Comparison of ENCODE assay signal across 17 mouse cellular contexts in genomic region chr9:67810527-67810926, GRCm38 (mm10). TPM values are rescaled to one million over a fixed set of nuclear protein-coding genes. Genes with fewer than 3 reads are reported as not detected.
DNase-seq lines count a peak whose midpoint lies in the region; ATAC-seq and TF ChIP-seq lines count a peak whose summit lies in the region.
"Had no signal": no experiment of that assay in that cellular context is flagged by ENCODE, and none has a peak within 500 bp of the region (broad histone marks: within the 10 kb centered on the region; RNA-seq: fewer than 3 reads in every experiment).

No protein-coding gene starts in this region.

- no peak overlapping the region for H3K27ac ChIP-seq in kidney, embryonic 14.5 days (ENCODE audit: low read depth, low read length)
- no peak overlapping the region for H3K27ac ChIP-seq in testis, adult 2 months (ENCODE audit: control insufficient read depth, insufficient read depth, low read depth, low read length)
- no peak overlapping the region for H3K27ac ChIP-seq in stomach, postnatal 0 days (replicated peaks)
- H3K27ac ChIP-seq: embryonic facial prominence, embryonic 13.5 days; liver, embryonic 13.5 days; midbrain, embryonic 15.5 days had no signal

- no peaks in the 10 kb centered on the region for H3K27me3 ChIP-seq in kidney, embryonic 14.5 days (ENCODE audit: control insufficient read depth, insufficient read depth, low read length)
- no peaks in the 10 kb centered on the region for H3K27me3 ChIP-seq in testis, adult 2 months (ENCODE audit: control insufficient read depth, insufficient read depth, low read length)
- no peaks in the 10 kb centered on the region for H3K27me3 ChIP-seq in stomach, postnatal 0 days (ENCODE audit: control insufficient read depth, insufficient read depth, low read length)
- H3K27me3 ChIP-seq: embryonic facial prominence, embryonic 13.5 days; liver, embryonic 13.5 days; midbrain, embryonic 15.5 days had no signal

- 54% methylated on average over 6 of the region's 6 CpGs for WGBS in kidney, embryonic 14.5 days
- WGBS in stomach, postnatal 0 days = 54% methylated on average over 6 of the region's 6 CpGs

- ATAC-seq in kidney, embryonic 14.5 days (ENCODE audit: low FRiP score, low TSS enrichment) = no peak
- ATAC-seq in stomach, postnatal 0 days (ENCODE audit: low FRiP score, low TSS enrichment) = no peak
- ATAC-seq: midbrain, embryonic 15.5 days had no signal

- no peak for TF ChIP-seq POLR2A in testis, adult 2 months (IDR thresholded peaks at IDR 0.05; ENCODE audit: control insufficient read depth, low read depth, low read length)

- H3K4me2 ChIP-seq in kidney, embryonic 14.5 days (replicated peaks; ENCODE audit: low read depth, low read length) = no peak overlapping the region
- no peak overlapping the region for H3K4me2 ChIP-seq in stomach, postnatal 0 days (replicated peaks; ENCODE audit: low read depth)
- H3K4me2 ChIP-seq: embryonic facial prominence, embryonic 13.5 days; liver, embryonic 13.5 days had no signal

- no peak for TF ChIP-seq EP300 in stomach, postnatal 0 days (optimal IDR thresholded peaks at IDR 0.05)

- TF ChIP-seq CTCF in testis, adult 2 months (IDR thresholded peaks at IDR 0.05; ENCODE audit: control insufficient read depth, insufficient read depth, insufficient replicate concordance, low read depth, low read length) = peak; percentile 8; the same call in 1 of the 2 replicates
- peak; percentile 30; the same call in 1 of the 2 replicates for TF ChIP-seq CTCF in stomach, postnatal 0 days (IDR thresholded peaks at IDR 0.05; ENCODE audit: low read depth)

- no peaks in the 10 kb centered on the region for H3K36me3 ChIP-seq in kidney, embryonic 14.5 days (ENCODE audit: control insufficient read depth, insufficient read depth, low read length)
- H3K36me3 ChIP-seq in testis, adult 2 months (ENCODE audit: control insufficient read depth, insufficient read depth, low read length) = no peaks in the 10 kb centered on the region
- H3K36me3 ChIP-seq in stomach, postnatal 0 days (ENCODE audit: control insufficient read depth, insufficient read depth, low read length) = no peaks in the 10 kb centered on the region
- H3K36me3 ChIP-seq: embryonic facial prominence, embryonic 13.5 days; liver, embryonic 13.5 days; midbrain, embryonic 15.5 days had no signal

- H3K4me1 ChIP-seq in kidney, embryonic 14.5 days (ENCODE audit: control insufficient read depth, insufficient read depth, low read length) = 0 out of 2 replicates have a peak, but pooled peaks cover 7% of the 10 kb centered on the region
- peaks cover 4% of the 10 kb centered on the region; the same call in 1 of the 2 replicates for H3K4me1 ChIP-seq in testis, adult 2 months (ENCODE audit: control insufficient read depth, insufficient read depth, low read length)
- no peaks in the 10 kb centered on the region for H3K4me1 ChIP-seq in stomach, postnatal 0 days (replicated peaks; ENCODE audit: control insufficient read depth, insufficient read depth)
- H3K4me1 ChIP-seq: liver, embryonic 13.5 days had no signal

- no peak overlapping the region for H3K4me3 ChIP-seq in kidney, embryonic 14.5 days (ENCODE audit: low read length)
- no peak overlapping the region for H3K4me3 ChIP-seq in testis, adult 2 months (ENCODE audit: control insufficient read depth, low read depth, low read length)
- H3K4me3 ChIP-seq in stomach, postnatal 0 days (ENCODE audit: low read depth, low read length) = no peak overlapping the region
- H3K4me3 ChIP-seq: embryonic facial prominence, embryonic 13.5 days; liver, embryonic 13.5 days; midbrain, embryonic 15.5 days had no signal

- DNase-seq in gastrocnemius, postnatal 10 days = peak; percentile 18
- DNase-seq in gastrocnemius, postnatal 25 days = no peak
- peak; percentile 31 to 33 for DNase-seq in kidney, postnatal 4 days
- DNase-seq in testis, postnatal 14 days (ENCODE audit: low spot score) = no peak
- DNase-seq in stomach, postnatal 0 days (ENCODE audit: low spot score) = no peak
- DNase-seq in spleen, adult 18-20 months = no peak
- DNase-seq: kidney, postnatal 14 days; liver, embryonic 13.5 days had no signal

- H3K9ac ChIP-seq in kidney, embryonic 14.5 days (ENCODE audit: low read depth, low read length) = no peak overlapping the region
- H3K9ac ChIP-seq in stomach, postnatal 0 days (ENCODE audit: low read length) = no peak overlapping the region
- H3K9ac ChIP-seq: embryonic facial prominence, embryonic 13.5 days; liver, embryonic 13.5 days; midbrain, embryonic 15.5 days had no signal

- no peaks in the 10 kb centered on the region for H3K9me3 ChIP-seq in kidney, embryonic 14.5 days (ENCODE audit: control insufficient read depth, low read length)
- H3K9me3 ChIP-seq in stomach, postnatal 0 days (ENCODE audit: control insufficient read depth, low read length) = no peaks in the 10 kb centered on the region
- H3K9me3 ChIP-seq: embryonic facial prominence, embryonic 13.5 days; liver, embryonic 13.5 days; midbrain, embryonic 15.5 days had no signal

RNA-seq across cellular contexts. Expression of gene C2cd4a, which starts 21.6 kb away (rescaled TPM):
- total RNA-seq in gastrocnemius, postnatal 10 days (2021) = under 1 TPM; 0.16 to 0.18 TPM
- total RNA-seq in gastrocnemius, postnatal 25 days (2021) = under 1 TPM in 1 of 2 experiments, not detected in 1; 0.38 TPM
- 1.3 and 2.7 TPM in 2 replicates for polyA plus RNA-seq in kidney, embryonic 14.5 days (2014; fragmentation: Nextera tagmentation; extraction: Ambion mirVana)
- 0.10 and 0.30 TPM in 2 replicates for polyA plus RNA-seq in testis, adult 2 months (2012; rRNA removed)
- polyA plus RNA-seq in stomach, postnatal 0 days (2015; fragmentation: Nextera tagmentation; extraction: Ambion mirVana) = 2.8 and 3.6 TPM in 2 replicates
- total RNA-seq: heart, adult 18-20 months; heart, postnatal 36 days; left cerebral cortex, postnatal 25 days had no signal
- polyA plus RNA-seq: neural tube, embryonic 11.5 days had no signal

RNA-seq across cellular contexts. Expression of gene Vps13c, which starts 29.7 kb away (rescaled TPM):
- total RNA-seq in gastrocnemius, postnatal 10 days (2021) = 10 to 100 TPM; 26.0 to 26.5 TPM
- total RNA-seq in gastrocnemius, postnatal 25 days (2021) = 10 to 100 TPM; 23.7 to 25.4 TPM
- 3.5 and 7.9 TPM in 2 replicates for polyA plus RNA-seq in kidney, embryonic 14.5 days (2014; fragmentation: Nextera tagmentation; extraction: Ambion mirVana)
- polyA plus RNA-seq in testis, adult 2 months (2012; rRNA removed) = 2.9 and 3.2 TPM in 2 replicates
- polyA plus RNA-seq in stomach, postnatal 0 days (2015; fragmentation: Nextera tagmentation; extraction: Ambion mirVana) = 3.8 and 4.5 TPM in 2 replicates

RNA-seq across cellular contexts. Expression of gene C2cd4b, which starts 51.3 kb away (rescaled TPM):
- total RNA-seq in gastrocnemius, postnatal 10 days (2021) = under 1 TPM in 1 of 2 experiments, not detected in 1; 0.38 TPM
- under 1 TPM; 0.20 to 0.27 TPM for total RNA-seq in gastrocnemius, postnatal 25 days (2021)
- polyA plus RNA-seq in kidney, embryonic 14.5 days (2014; fragmentation: Nextera tagmentation; extraction: Ambion mirVana) = 0.35 and 0.57 TPM in 2 replicates
- polyA plus RNA-seq in testis, adult 2 months (2012; rRNA removed) = 25.6 and 38.9 TPM in 2 replicates
- polyA plus RNA-seq in stomach, postnatal 0 days (2015; fragmentation: Nextera tagmentation; extraction: Ambion mirVana) = 2.9 and 3.8 TPM in 2 replicates
- polyA plus RNA-seq: C2C12; liver, embryonic 13.5 days had no signal

Comparison
In these comparisons a context has a peak if more than half of its experiments do, and no peak if none do; other contexts are left out.
1. DNase-seq: peak in gastrocnemius, postnatal 10 days (single experiment) and kidney, postnatal 4 days (2 of 2); none in gastrocnemius, postnatal 25 days (single experiment), testis, postnatal 14 days (single experiment), stomach, postnatal 0 days (single experiment) and spleen, adult 18-20 months (0 of 2).